Mouse (Mus musculus) lung, postnatal 0 days (tissue): Measurements from ENCODE around the gene Inhba. TPM values are rescaled to one million over a fixed set of nuclear protein-coding genes. Genes with fewer than 3 reads are reported as not detected.

Source experiments
- ATAC-seq: fragments of 200-750 bp; cut with Nextera tagmentation; 2 replicates; pipeline ENCODE4 v1.8.0; 2017; ENCODE audit warnings: moderate library complexity
- DNase-seq: peaks from one replicate; pipeline ENCODE4 v3.0.0-alpha.2; 2016; ENCODE audit warnings: low spot score
- H3K27ac ChIP-seq: fragments of 300-500 bp; sonication (generic); 2 replicates; pipeline ENCODE4 v1.5.1; 2014; ENCODE audit warnings: antibody characterized with exemption, mild to moderate bottlenecking, low read length, mixed read lengths
- H3K27me3 ChIP-seq: fragments of 300-500 bp; sonication (generic); replicated peaks from 2 replicates; pipeline ENCODE4 v1.6.1; 2014; ENCODE audit warnings: low read length, mixed read lengths; ENCODE audit not compliant: insufficient read depth
- H3K36me3 ChIP-seq: fragments of 300-500 bp; sonication (generic); 2 replicates; pipeline ENCODE4 v1.6.1; 2014; ENCODE audit warnings: low read length, mixed read lengths; ENCODE audit not compliant: insufficient read depth
- H3K4me1 ChIP-seq: fragments of 300-500 bp; sonication (generic); 2 replicates; pipeline ENCODE4 v1.6.1; 2014; ENCODE audit warnings: antibody characterized with exemption, low read depth, low read length, mixed read lengths; ENCODE audit not compliant: insufficient read depth
- H3K4me2 ChIP-seq: fragments of 300-500 bp; sonication (generic); replicated peaks from 2 replicates; pipeline ENCODE4 v1.6.1; 2014; ENCODE audit warnings: low read depth, mild to moderate bottlenecking, low read length, moderate library complexity, mixed read lengths
- H3K4me3 ChIP-seq: fragments of 300-500 bp; sonication (generic); 2 replicates; pipeline ENCODE4 v1.5.1; 2014; ENCODE audit warnings: low read depth, low read length
- H3K9ac ChIP-seq: fragments of 300-500 bp; sonication (generic); replicated peaks from 2 replicates; pipeline ENCODE4 v1.6.1; 2014; ENCODE audit warnings: low read depth, mild to moderate bottlenecking
- H3K9me3 ChIP-seq: fragments of 300-500 bp; sonication (generic); 2 replicates; pipeline ENCODE4 v1.6.1; 2016; ENCODE audit warnings: low read length, mixed read lengths
- CTCF ChIP-seq: IDR thresholded peaks from 2 replicates; pipeline ENCODE4 v1.5.1; 2016; ENCODE audit warnings: antibody characterized with exemption, mild to moderate bottlenecking
- EP300 ChIP-seq: IDR thresholded peaks from 2 replicates; pipeline ENCODE4 v1.6.1; 2016; ENCODE audit warnings: antibody characterized with exemption, mild to moderate bottlenecking, control low read depth
- WGBS: fragments of 180-500 bp; shearing (Covaris S2); extraction: QIAGEN DNeasy Blood & Tissue Kit; methylation state at CpG from one replicate; pipeline ENCODE4 v1.1.7; 2014; 5-methylcytosine and 5-hydroxymethylcytosine counted together
- polyA plus RNA-seq: library from polyadenylated mRNA; unstranded; fragments of >200 nt; fragmentation: Nextera tagmentation; extraction: Ambion mirVana; gene quantifications from 2 replicates; pipeline ENCODE4 v1.2.1, GENCODE M21; 2015

Gene Inhba
- polyA plus RNA-seq, 1 experiment from 2014 or later, result 1.1 TPM

DNA sequence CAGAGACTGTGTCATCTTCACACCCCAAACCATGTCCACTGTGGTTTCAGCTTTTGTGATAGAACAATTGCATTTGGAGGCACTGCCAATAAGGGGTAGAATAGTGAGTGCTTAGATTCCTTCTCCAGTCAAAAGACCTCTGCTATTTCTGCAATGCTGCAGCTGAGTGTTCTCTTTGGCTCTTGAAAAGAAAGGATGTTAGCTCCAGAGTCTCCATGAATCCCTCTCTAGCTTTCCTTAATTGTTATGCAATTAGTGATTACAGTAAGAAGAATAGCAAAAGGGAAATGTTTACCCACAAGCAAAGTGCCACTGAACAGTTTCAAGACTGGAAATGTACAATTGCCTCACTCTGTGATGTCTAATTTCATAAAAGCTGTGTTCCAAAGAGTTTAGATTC is 20.8 kb downstream of the Inhba start:
- no peak overlapping the region for H3K4me2 ChIP-seq
- H3K36me3 ChIP-seq, result no peaks in the 10 kb centered on the region
- H3K4me1 ChIP-seq, result no peaks in the 10 kb centered on the region
- ATAC-seq, result no peak
- peak; percentile 16 for DNase-seq
- H3K9me3 ChIP-seq, result no peaks in the 10 kb centered on the region
- no peak overlapping the region for H3K4me3 ChIP-seq
- no peaks in the 10 kb centered on the region for H3K27me3 ChIP-seq
- no peak overlapping the region for H3K9ac ChIP-seq
- no peak for TF ChIP-seq CTCF
- no peak for TF ChIP-seq EP300
- no peak overlapping the region for H3K27ac ChIP-seq

DNA sequence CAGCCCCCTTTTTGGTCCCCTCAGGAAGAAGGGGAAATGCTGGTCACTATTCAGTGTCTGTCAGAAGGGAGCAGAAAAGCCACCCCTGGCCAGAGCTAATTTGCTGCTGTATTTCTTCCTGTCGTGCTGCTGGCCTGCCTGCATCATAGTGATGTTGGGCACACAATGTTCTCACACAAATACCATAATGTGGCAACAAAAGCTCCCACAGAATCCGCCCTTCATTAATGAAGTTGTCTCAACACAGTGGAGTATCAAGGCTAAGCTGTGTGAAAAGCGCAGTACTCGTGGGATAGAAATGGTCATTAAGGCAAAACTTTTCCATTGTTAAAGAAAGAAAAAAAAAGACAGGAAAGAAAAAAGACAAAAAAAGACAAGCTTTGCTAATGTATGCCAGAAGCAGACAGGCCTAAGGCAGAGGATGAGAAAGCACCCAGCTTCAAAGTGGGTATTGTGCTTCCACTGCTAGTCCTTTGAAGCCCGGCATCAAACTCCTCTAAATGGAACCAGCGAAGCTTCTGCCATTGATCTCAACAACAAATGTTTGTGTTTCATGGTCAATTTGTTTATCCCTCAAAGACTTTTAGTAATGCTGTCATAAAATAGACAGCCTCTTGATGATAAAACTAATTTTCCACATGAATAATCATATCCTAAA is 21.4 kb downstream of the Inhba start:
- TF ChIP-seq EP300 (no peak), CTCF (no peak)
- Histone ChIP-seq H3K9ac (no peak overlapping the region), H3K4me3 (no peak overlapping the region), H3K27me3 (no peaks in the 10 kb centered on the region), H3K9me3 (no peaks in the 10 kb centered on the region), H3K4me1 (no peaks in the 10 kb centered on the region), H3K4me2 (no peak overlapping the region), H3K27ac (no peak overlapping the region), H3K36me3 (no peaks in the 10 kb centered on the region)
- 78% methylated on average over 6 of the region's 6 CpGs for WGBS
- no peak for ATAC-seq
- peak; percentile 26 for DNase-seq

DNA sequence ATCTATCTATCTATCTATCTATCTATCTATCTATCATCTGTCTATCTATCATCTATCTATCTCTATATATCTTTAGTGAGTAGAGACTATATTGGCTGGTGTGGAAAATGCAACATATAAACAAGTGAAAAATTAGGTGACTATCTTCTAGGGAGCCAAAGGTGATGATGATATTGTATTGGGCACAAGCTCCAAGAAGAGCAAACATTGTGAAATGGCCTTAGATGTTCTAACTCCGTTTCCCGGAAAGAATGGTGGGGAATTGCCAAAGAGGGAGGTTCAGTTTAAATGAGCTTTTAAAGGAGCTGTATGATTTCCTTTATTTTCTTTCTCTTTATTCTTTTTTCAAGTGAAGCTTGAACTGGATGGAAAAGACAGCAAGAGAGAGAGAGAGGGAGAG is 57.4 kb downstream of the Inhba start:
- no peak for TF ChIP-seq CTCF
- no peak for TF ChIP-seq EP300
- no peaks in the 10 kb centered on the region for H3K27me3 ChIP-seq
- DNase-seq, result peak; percentile 24
- no peaks in the 10 kb centered on the region for H3K4me1 ChIP-seq
- no peak for ATAC-seq
- H3K27ac ChIP-seq, result no peak overlapping the region
- no peak overlapping the region for H3K4me3 ChIP-seq
- WGBS, result 51% methylated on average over 2 of the region's 2 CpGs
- H3K4me2 ChIP-seq, result no peak overlapping the region
- H3K9me3 ChIP-seq, result no peaks in the 10 kb centered on the region
- no peaks in the 10 kb centered on the region for H3K36me3 ChIP-seq
- H3K9ac ChIP-seq, result no peak overlapping the region

GRCm38 (mm10) chr13:16077276-16077675 is 65.6 kb downstream of the Inhba start:
- 55% methylated on average over 5 of the region's 5 CpGs for WGBS
- no peaks in the 10 kb centered on the region for H3K27me3 ChIP-seq
- H3K36me3 ChIP-seq, result no peaks in the 10 kb centered on the region
- H3K9ac ChIP-seq, result no peak overlapping the region
- DNase-seq, result no peak
- ATAC-seq, result no peak
- H3K27ac ChIP-seq, result no peak overlapping the region
- no peak overlapping the region for H3K4me3 ChIP-seq
- H3K9me3 ChIP-seq, result no peaks in the 10 kb centered on the region
- no peak for TF ChIP-seq EP300
- TF ChIP-seq CTCF, result no peak
- H3K4me2 ChIP-seq, result no peak overlapping the region
- no peaks in the 10 kb centered on the region for H3K4me1 ChIP-seq

GRCm38 (mm10) chr13:16078216-16078731 is 66.6 kb downstream of the Inhba start:
- no peak overlapping the region for H3K4me3 ChIP-seq
- H3K27me3 ChIP-seq, result no peaks in the 10 kb centered on the region
- 39% methylated on average over 7 of the region's 7 CpGs for WGBS
- no peaks in the 10 kb centered on the region for H3K36me3 ChIP-seq
- H3K9ac ChIP-seq, result no peak overlapping the region
- no peak for TF ChIP-seq EP300
- no peak for TF ChIP-seq CTCF
- no peaks in the 10 kb centered on the region for H3K9me3 ChIP-seq
- DNase-seq (peak; percentile 31), ATAC-seq (peak; percentile 26; the same call in 1 of the 2 replicates)
- no peaks in the 10 kb centered on the region for H3K4me1 ChIP-seq
- no peak overlapping the region for H3K27ac ChIP-seq
- no peak overlapping the region for H3K4me2 ChIP-seq

DNA sequence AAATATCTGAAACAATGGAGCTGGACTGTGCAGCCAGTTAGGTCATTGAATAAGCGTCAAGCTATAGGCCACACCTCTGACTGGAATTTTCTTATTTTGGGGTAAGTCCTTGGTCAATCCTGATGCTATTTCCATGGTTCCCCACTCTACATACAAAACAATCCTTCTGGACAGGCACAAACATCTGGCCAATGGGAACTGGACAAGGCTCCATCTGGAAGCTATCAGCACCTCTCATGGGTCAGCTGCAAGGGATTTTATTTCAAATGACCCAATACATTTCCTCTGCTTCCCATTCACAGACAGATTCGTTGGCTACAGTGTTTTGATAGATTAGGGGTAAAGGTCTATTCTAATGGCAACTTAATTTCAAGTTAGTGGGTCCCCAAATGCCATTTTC is 68.6 kb downstream of the Inhba start:
- Histone ChIP-seq H3K36me3 (no peaks in the 10 kb centered on the region), H3K4me3 (no peak overlapping the region), H3K4me2 (no peak overlapping the region), H3K9ac (no peak overlapping the region), H3K4me1 (no peaks in the 10 kb centered on the region), H3K27me3 (no peaks in the 10 kb centered on the region), H3K27ac (no peak overlapping the region), H3K9me3 (no peaks in the 10 kb centered on the region)
- peak; percentile 4 for DNase-seq
- TF ChIP-seq EP300 (no peak), CTCF (no peak)
- 56% methylated on average over 2 of the region's 2 CpGs for WGBS
- no peak for ATAC-seq
